Mouse (Mus musculus) embryonic stem cell, embryonic (primary cell): Measurements from ENCODE around the gene 2410131K14Rik.

ENCODE experiments used
- CTCF ChIA-PET, 4 experiments: fragments of 300-600 bp in 2 of 4; fragments of 350-600 bp in 2 of 4; sonication (Branson Sonifier 250); formaldehyde crosslinking; loops; one replicate each; lab custom pipeline; 2022; ENCODE audit warnings: inconsistent platforms in 2 of 4; lab: Charles Lee
- POLR2A ChIA-PET, 4 experiments: fragments of 300-600 bp in 2 of 4; fragments of 350-600 bp in 2 of 4; sonication (Branson Sonifier 250); formaldehyde crosslinking; loops; one replicate each; lab custom pipeline; 2022; ENCODE audit warnings: antibody characterized with exemption in 4 of 4, inconsistent platforms in 1 of 4; lab: Charles Lee

Gene 2410131K14Rik

DNA sequence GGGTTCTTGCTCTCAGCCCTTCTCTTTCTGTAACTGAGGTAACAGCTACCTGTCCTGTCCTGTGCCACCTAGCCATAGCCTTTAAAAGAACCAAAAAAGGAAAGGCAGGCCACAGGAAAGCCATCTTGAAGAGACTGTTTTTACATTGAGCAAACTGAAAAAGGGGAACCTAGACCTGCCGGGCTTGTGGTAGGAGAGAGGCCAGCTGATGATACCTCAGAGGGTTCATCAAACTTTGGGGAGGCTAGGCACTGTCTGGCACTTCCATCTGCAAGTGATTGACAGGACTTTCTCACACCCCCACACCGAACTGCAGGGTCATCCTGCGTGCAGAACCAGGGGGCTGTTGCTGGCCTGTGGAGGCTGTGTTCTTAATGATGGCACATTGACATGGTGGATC, 8.5 kb downstream of the 2410131K14Rik start:
- ChIA-PET POLR2A (interaction anchor here in 1 of 4 experiments (0.6 kb wide), 1 partner anchor 1459 kb away, joined by 3 read pairs; no protein-coding TSS in a partner anchor), CTCF (interaction anchor here in 1 of 4 experiments (0.7 kb wide), 1 partner anchor 64 kb away, joined by 4 read pairs; no protein-coding TSS in a partner anchor)

DNA sequence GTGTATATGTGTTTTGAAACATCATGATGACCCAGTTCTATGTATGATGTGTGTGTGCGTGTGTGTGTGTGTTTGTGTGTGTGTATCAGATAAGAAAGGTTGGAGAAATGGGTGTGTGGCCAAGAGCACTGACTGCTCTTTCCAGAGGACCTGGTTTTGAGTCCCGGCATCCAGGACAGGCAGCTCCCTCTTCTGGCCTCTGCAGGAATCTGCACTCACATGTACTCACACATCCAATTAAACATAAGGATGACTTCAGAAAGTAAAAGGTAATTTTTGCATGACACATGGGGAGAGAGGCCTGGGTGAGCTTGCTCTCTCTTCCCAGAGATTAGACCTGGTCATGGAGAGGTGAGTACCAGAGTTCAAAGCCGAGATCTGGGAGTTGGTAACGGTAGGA, 12.0 kb downstream of the 2410131K14Rik start:
- POLR2A ChIA-PET, result interaction anchor here in 2 of 4 experiments (0.6 to 0.9 kb wide), 3 partner anchors 15 to 504 kb away, joined by 3 read pairs; no protein-coding TSS in a partner anchor
- CTCF ChIA-PET, result interaction anchor here in 3 of 4 experiments (0.5 to 1.6 kb wide), 17 partner anchors 9 to 1521 kb away, joined by 3 to 6 read pairs (median 3); no protein-coding TSS in a partner anchor

DNA sequence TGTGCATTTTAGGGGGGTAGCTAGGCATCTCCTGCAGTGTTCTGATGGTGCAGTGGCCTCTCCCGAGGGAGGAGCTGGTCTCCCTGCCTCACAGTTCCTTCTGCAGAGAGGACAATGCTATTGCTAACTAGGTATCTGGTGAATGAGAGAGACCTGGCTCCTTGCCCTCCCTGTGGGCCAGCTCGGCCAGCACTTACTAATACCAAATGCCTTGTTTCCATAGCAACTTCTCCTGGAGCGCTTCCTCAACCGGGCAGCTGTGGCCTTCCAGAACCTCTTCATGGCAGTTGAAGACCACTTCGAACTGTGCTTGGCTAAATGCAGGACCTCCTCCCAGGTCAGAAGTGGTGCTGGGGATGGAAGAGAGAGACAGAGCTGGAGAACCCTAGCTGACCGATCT, 14.1 kb downstream of the 2410131K14Rik start:
- ChIA-PET CTCF (interaction anchor here in 2 of 4 experiments (0.6 to 0.7 kb wide), 3 partner anchors 10 to 268 kb away, joined by 3 to 4 read pairs (median 3); no protein-coding TSS in a partner anchor), POLR2A (interaction anchor here in 1 of 4 experiments (0.9 to 1.0 kb wide), 2 partner anchors 10 to 84 kb away, joined by 3 to 5 read pairs; no protein-coding TSS in a partner anchor)

DNA sequence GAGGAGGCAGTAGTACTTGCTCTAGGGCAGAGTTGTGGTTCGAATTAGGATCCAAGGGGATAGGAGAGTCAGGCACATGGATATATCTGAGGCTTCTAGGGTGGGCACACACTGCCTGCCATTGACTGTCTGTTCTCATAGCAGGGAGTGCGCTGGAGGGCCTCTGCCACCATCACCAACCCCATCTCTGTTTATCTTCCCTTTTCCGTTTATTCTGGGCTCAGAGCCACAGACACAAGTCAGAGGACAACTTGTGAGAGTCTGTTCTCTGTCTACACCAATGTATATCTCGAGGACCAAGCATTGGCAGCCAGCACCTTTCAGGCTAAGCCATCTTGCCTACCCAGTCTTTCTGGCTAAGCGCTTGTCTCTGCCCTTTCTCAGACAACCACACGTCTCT, 14.6 kb downstream of the 2410131K14Rik start:
- CTCF ChIA-PET, result interaction anchor here in 3 of 4 experiments (0.6 to 0.7 kb wide), 4 partner anchors 9 to 584 kb away, joined by 3 to 4 read pairs (median 3); no protein-coding TSS in a partner anchor

DNA sequence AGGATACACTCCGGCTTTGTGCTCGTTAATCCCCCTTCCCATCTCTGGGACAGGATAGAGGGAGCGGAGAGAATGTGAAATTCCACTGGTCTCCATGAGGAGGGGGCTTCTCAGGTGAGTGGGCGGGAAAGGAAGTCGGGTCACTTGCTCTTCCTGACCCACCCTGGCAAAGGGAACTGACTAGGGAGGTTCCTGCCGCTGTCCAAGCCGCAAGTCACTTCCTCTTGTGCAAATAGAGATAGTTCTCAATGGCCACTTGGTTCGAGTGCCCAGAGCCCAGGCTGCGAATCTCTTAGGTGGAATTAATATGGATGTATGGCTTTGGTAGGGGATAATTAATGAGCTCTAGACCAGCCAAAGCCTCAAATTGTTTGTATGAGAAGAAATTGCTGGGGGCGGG, 15.0 kb downstream of the 2410131K14Rik start:
- POLR2A ChIA-PET, result interaction anchor here in 1 of 4 experiments (0.6 kb wide), 1 partner anchor 367 kb away, joined by 3 read pairs; no protein-coding TSS in a partner anchor
- CTCF ChIA-PET, result interaction anchor here in 1 of 4 experiments (0.6 to 0.7 kb wide), 2 partner anchors 18 to 583 kb away, joined by 3 read pairs; no protein-coding TSS in a partner anchor

More for the DNA sequence above, 14.6 kb downstream of the 2410131K14Rik start:
- POLR2A ChIA-PET, result interaction anchor here in 1 of 4 experiments (0.6 kb wide), 1 partner anchor 367 kb away, joined by 3 read pairs; no protein-coding TSS in a partner anchor

DNA sequence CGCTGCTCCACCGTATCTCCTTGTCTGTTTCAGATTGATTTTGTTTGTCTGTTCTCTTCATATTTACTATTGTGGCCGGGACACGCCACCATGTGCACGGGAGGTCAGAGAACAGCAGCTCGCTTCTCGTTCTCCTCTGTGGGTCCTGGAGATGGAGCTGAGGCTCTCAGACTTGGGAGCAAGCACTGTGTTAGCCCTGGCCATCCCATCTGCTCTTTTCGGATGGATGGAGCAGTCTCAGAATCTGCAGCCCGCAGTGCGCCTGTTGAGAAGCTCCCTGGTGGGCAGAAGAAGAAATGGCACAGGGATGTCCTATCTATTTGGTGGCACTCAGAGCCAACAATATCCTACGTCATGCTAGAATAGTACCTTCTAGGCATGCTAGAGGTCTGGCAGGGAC, 15.6 kb downstream of the 2410131K14Rik start:
- CTCF ChIA-PET, result interaction anchor here in 2 of 4 experiments (0.6 to 1.1 kb wide), 2 partner anchors 9 to 530 kb away, joined by 3 to 7 read pairs; no protein-coding TSS in a partner anchor
- POLR2A ChIA-PET, result interaction anchor here in 1 of 4 experiments (0.5 kb wide), 1 partner anchor 741 kb away, joined by 3 read pairs; no protein-coding TSS in a partner anchor

DNA sequence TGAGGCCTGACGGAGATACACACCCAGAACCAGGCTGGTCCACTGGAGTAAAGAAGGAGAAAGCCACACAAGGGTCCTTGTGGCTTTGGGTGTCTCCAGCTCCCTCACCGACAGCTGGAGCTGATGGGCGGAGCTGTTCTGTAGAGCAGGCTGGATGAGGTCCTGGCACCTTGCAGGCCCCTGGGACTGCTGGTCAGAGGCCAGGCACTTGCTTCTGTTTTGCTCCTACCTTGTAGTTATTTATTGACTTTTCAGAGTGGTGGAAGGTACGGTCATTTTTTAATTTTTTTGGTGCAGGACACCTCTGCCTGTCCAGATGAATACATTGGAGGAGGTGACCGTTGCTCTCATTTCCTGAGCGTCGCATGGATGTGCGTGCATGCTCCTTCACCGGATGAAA, 16.2 kb downstream of the 2410131K14Rik start:
- ChIA-PET CTCF (interaction anchor here in 2 of 4 experiments (0.6 to 1.1 kb wide), 2 partner anchors 8 to 530 kb away, joined by 3 to 7 read pairs; no protein-coding TSS in a partner anchor), POLR2A (interaction anchor here in 1 of 4 experiments (0.5 kb wide), 1 partner anchor 742 kb away, joined by 3 read pairs; no protein-coding TSS in a partner anchor)

DNA sequence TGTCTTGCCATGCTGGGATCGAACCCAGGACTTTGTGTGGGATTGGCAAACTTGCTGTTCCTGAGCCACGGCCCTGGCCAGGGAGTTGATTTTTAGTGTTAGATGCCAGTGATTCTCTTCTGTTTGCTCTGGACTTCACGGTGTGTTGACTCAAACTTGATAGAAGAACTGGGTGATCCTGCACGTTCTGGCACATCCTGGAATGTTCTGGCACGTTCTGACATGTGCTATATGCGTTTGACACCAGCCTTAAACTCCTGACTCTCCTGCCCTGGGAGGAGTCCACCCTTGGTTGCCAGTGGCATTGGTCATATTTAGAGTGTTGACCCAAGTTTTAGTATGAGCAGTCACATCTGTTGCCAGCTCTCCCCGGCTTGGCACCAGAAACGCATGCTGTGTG, 17.4 kb downstream of the 2410131K14Rik start:
- CTCF ChIA-PET, result interaction anchor here in 1 of 4 experiments (0.7 kb wide), 1 partner anchor 610 kb away, joined by 3 read pairs; no protein-coding TSS in a partner anchor

DNA sequence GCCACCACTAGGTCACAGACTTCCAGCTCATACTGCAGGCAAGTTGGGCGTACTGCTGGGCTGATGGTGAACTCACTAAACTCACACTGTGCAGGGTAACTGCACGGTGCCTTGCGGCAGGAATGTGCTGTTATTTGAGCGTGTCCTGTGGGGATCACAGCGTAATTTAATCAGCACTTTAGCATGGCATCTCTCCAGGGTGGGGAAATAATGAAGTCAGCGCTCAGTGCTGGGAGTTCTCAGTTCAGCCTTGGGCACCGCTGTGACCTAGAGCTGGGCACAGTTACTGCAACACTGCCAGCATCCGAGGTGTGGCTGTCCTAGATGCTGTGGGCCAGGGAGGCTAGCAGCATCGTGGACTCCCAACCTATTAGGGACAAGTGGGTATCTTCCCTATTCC, 19.3 kb downstream of the 2410131K14Rik start:
- POLR2A ChIA-PET, result interaction anchor here in 1 of 4 experiments (0.6 to 1.4 kb wide), 4 partner anchors 10 to 170 kb away, joined by 3 to 4 read pairs (median 4); no protein-coding TSS in a partner anchor
- CTCF ChIA-PET, result no interaction called here

More for the DNA sequence above, 17.4 kb downstream of the 2410131K14Rik start:
- POLR2A ChIA-PET, result no interaction called here

DNA sequence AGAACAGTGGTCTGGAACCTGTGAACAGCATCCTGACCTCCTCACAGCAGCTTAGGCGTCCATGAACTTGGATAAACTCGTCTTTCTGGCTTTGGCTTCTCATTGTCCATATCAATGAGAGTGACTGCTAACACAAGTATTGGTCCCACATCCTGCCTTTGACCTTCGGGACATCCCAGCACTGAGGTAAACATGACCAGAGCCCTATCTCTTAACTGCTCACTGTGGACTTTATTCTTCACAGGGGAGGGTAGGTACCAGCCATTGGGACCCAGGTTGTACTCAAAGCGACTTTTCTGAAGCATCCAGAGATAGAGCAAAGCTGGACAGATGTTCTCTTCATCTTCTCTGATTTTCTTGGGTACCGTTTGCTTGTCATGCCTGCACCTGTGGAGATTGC, 20.3 kb downstream of the 2410131K14Rik start:
- POLR2A ChIA-PET, result no interaction called here
- CTCF ChIA-PET, result interaction anchor here in 2 of 4 experiments (0.6 to 1.1 kb wide), 3 partner anchors 8 to 550 kb away, joined by 3 to 4 read pairs (median 3); no protein-coding TSS in a partner anchor

DNA sequence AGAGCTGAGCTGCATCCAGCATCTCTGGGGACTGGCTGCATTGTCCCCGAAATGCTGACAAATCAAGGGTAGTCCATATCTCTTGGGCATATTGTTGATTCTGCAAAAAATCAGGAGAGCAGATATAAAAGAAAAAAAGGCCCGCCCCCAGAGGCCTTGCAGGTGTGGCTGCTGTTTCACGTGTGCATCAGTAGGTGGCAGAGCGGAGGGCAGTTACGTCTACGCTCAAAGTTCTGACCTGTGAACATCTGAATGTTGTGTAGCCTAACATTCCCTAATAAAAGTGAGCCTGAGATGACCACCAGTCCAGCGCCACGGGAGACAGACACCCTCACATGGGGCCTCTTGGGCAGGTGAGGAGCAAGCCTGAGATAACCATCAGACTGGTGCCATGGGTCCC, 21.3 kb downstream of the 2410131K14Rik start:
- CTCF ChIA-PET, result interaction anchor here in 1 of 4 experiments (0.5 to 1.1 kb wide), 3 partner anchors 9 to 549 kb away, joined by 3 to 5 read pairs (median 3); no protein-coding TSS in a partner anchor
- POLR2A ChIA-PET, result no interaction called here

DNA sequence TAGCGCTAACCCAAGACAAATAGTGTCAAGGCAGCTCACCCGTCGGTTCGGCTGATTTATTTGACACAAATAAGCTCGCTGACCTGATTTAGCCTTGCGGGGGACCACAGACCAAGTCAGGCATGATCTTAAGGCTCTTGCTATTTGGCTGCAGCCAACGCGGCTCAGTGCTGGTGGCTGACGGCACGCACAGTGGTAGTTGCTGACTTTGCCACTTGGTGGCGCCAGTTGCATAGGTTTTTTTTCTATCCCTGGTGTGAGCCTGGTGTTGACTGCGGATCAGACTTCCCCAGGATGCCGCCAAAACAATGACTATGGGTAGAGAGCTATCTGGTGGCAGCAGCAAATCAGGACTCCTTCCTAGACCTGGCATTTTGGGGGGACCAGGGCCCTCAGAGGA, 24.0 kb downstream of the 2410131K14Rik start:
- ChIA-PET POLR2A (interaction anchor here in 3 of 4 experiments (0.5 to 2.4 kb wide), 5 partner anchors 10 to 497 kb away, joined by 3 to 7 read pairs (median 3); no protein-coding TSS in a partner anchor), CTCF (interaction anchor here (0.5 to 2.1 kb wide), 60 partner anchors 8 to 1232 kb away, joined by 3 to 18 read pairs (median 4); no protein-coding TSS in a partner anchor)

DNA sequence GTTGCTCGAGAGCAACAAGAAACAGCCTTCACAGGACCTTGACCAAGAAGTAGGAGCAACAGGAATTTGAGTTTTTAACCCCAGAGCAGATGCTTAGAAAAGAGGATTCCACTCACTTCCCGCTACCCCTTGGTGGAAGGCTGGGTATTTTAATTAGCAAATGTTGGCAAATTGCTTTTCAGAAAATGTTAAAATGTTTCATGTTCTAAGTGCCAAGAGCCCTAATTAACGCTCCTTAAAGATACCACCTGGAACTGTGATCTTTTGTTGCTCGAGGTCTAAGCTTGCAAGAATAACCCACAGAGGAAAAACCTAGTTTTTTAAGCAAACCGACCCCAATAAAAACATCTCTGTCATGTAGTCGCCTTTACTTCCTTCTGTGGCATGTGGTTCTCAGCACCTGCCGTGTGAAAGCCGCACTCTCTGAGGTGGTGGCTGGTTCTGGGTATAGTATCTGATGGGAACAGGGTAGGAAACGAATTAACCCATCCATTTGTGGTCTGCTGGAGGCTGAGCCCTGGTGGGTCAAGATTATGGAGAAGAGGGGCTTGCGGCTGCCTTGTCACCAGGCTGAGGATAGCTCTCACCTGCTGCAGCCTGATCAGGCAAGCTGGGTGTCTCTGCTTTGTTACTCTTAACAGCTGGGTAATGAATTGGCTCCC, 26.6 kb downstream of the 2410131K14Rik start:
- POLR2A ChIA-PET, result interaction anchor here in 2 of 4 experiments (0.7 to 1.0 kb wide), 2 partner anchors 14 to 78 kb away, joined by 3 read pairs; no protein-coding TSS in a partner anchor
- CTCF ChIA-PET, result interaction anchor here in 1 of 4 experiments (1.1 to 1.5 kb wide), 2 partner anchors 15 to 502 kb away, joined by 3 to 4 read pairs; no protein-coding TSS in a partner anchor

DNA sequence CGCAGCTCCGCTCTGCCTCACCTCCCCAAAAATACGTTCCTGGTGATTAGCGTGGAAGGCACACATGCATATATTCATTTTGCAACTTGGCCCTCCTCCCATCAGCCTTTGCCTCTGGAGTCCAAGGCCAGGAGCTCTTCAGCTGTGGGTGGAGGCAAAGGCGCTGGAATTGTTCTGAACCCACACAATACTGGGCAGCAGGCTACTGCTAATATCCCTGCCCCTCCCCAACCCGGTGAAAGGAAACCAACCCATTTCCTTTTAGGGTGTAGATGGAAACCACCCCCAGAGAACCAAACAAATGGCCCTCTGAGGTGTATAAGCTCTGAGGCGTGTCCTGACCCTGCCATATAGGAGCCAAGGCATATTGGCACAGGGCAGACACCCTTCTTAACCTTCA, 28.4 kb downstream of the 2410131K14Rik start:
- POLR2A ChIA-PET, result interaction anchor here in 3 of 4 experiments (0.6 to 1.4 kb wide), 6 partner anchors 12 to 492 kb away, joined by 3 to 4 read pairs (median 3); no protein-coding TSS in a partner anchor
- CTCF ChIA-PET, result interaction anchor here in 1 of 4 experiments (0.8 to 1.2 kb wide), 2 partner anchors 45 to 721 kb away, joined by 3 read pairs; no protein-coding TSS in a partner anchor

DNA sequence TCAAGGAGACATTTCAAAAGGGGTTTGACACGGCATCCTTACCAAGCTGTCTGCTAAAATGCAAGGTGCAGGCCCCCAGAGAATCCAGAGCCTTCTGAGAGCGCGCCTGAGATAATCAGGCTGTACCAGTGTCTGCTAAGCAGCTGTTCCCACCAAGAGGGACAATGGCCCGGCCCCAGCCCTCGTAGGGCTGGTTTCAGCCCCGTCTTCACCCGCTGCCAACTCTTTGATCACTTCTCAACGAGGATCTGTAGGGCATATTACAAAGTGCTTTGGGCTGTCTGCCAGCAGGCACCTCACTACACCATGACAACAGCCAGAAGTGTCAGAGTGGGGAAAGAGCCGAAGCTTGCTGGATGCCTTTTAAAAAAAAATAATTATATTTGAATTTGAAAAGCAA, 29.5 kb downstream of the 2410131K14Rik start:
- CTCF ChIA-PET, result interaction anchor here in 2 of 4 experiments (0.6 to 1.2 kb wide), 3 partner anchors 44 to 1997 kb away, joined by 3 read pairs; no protein-coding TSS in a partner anchor
- POLR2A ChIA-PET, result interaction anchor here in 2 of 4 experiments (0.7 to 1.5 kb wide), 3 partner anchors 181 to 1509 kb away, joined by 3 read pairs; no protein-coding TSS in a partner anchor

DNA sequence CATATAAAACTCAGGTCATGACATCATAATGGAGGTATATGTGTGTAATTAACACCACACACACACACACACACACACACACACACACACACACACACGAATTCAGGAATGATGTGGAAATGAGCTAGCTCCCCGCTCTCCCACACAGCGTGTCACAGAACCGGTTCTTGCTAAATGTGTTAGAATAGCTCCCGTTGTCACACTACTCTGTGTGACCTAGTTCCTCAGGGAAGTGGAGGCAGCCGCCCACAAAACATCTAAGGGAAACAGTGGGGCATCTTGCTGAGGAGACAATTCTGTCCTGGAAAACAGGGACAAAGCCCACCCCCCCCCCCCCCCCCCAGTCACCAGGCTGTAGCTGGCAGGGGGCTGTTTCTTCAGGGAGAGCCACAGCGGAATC, 31.3 kb downstream of the 2410131K14Rik start:
- CTCF ChIA-PET, result interaction anchor here in 1 of 4 experiments (0.6 kb wide), 2 partner anchors 183 to 1003 kb away, joined by 3 to 5 read pairs; no protein-coding TSS in a partner anchor
- POLR2A ChIA-PET, result interaction anchor here in 1 of 4 experiments (0.7 kb wide), 1 partner anchor 8 kb away, joined by 3 read pairs; no protein-coding TSS in a partner anchor

DNA sequence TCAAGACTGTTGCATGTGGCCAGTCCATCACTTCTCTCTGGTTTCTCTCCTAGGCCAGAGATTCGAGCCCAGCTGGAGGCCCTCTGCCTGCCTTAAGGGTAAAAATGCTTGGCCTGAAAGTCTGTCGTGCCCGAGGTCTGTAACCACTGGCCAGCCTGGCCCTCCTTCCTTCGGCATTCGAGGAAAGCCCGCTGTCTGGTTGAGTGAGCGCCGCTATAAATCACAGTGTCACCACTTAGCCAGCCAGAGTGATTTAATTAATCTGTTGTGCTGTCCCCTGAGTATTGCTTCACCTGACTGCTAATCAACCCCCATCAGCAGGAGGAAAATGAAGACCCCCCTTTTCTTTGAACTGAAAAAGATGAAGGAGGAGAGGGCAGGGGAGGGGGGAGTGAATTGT, 31.7 kb downstream of the 2410131K14Rik start:
- CTCF ChIA-PET, result interaction anchor here in 2 of 4 experiments (0.6 to 1.8 kb wide), 3 partner anchors 41 to 1003 kb away, joined by 3 to 10 read pairs (median 5); no protein-coding TSS in a partner anchor
- POLR2A ChIA-PET, result no interaction called here
